Mouse (Mus musculus) bone marrow, adult 2 months (tissue): ENCODE data around the gene Lima1.

Source experiments
- CTCF ChIP-seq: fragments of 200-500 bp; IDR thresholded peaks from 2 replicates; pipeline ENCODE4 v1.5.1; 2011; ENCODE audit warnings: low read length, control low read depth; ENCODE audit not compliant: control insufficient read depth, insufficient read depth
- POLR2A ChIP-seq: fragments of 200-500 bp; IDR thresholded peaks from 2 replicates; pipeline ENCODE4 v1.6.1; 2011; ENCODE audit warnings: low read depth, mild to moderate bottlenecking, control low read depth, low read length, borderline replicate concordance; ENCODE audit not compliant: control insufficient read depth

GRCm38 (mm10) chr15:99819109-99819440, 56.2 kb downstream of the Lima1 start:
- no peak for TF ChIP-seq CTCF
- no peak for TF ChIP-seq POLR2A
